Mouse (Mus musculus): ENCODE data around the gene Hint1. TPM values are rescaled to one million over a fixed set of nuclear protein-coding genes. Genes with fewer than 3 reads are reported as not detected.

Gene Hint1
- total RNA-seq, 2 experiments from 2014 or later, result 252 to 273 TPM

DNA sequence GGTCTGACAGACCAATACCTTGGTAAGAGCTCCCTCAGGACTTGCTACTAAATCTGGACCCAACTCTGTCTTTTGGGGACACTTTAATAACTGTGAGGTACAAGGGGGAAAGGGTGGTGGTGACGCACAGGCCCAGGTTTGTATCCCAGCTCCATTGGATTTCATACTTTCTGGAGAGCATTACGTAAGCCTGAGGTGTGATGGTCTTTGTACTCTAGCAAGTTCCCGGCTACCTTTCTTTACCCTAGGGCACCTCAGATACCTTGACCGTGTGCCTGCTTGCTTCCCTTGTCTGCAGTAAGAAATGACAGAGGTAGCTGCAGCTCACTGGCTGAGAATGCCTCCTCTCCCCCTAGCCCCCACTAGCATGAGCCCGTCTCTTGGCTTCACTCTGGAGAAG, 41.1 kb downstream of the Hint1 start:
- no peak overlapping the region for H3K27ac ChIP-seq
- TF ChIP-seq CTCF (conservative IDR thresholded peaks at IDR 0.05), result no peak
- DNase-seq (ENCODE audit: low spot score in 2 of 2), result no peak
- H3K4me3 ChIP-seq, result no peak overlapping the region

DNA sequence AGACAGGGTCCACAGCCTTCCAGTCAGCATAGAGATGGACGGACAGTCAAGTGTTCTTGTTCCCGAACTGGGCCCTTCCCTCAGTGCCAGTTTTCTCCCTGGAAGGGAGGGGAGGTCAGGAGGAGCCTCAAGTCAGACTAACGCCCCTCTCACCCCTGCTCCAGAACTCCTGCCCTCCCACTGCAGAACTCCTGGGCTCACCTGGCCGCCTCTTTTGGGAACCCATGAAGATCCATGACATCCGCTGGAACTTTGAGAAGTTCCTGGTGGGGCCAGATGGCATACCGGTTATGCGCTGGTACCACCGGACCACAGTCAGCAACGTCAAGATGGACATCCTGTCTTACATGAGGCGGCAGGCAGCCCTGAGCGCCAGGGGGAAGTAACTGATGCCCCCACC, 43.1 kb downstream of the Hint1 start:
- no peak overlapping the region for H3K27ac ChIP-seq
- DNase-seq (ENCODE audit: low spot score in 2 of 2), result no peak
- no peak for TF ChIP-seq CTCF (conservative IDR thresholded peaks at IDR 0.05)
- H3K4me3 ChIP-seq, result no peak overlapping the region

GRCm38 (mm10) chr11:54910081-54910665, 44.0 kb downstream of the Hint1 start:
- no peak for DNase-seq (ENCODE audit: low spot score in 2 of 2)
- Histone ChIP-seq H3K27ac (no peak overlapping the region), H3K4me3 (no peak overlapping the region)
- TF ChIP-seq CTCF (conservative IDR thresholded peaks at IDR 0.05), result no peak

GRCm38 (mm10) chr11:54911201-54911600, 45.0 kb downstream of the Hint1 start:
- Histone ChIP-seq H3K27ac (no peak overlapping the region), H3K4me3 (no peak overlapping the region)
- TF ChIP-seq CTCF (conservative IDR thresholded peaks at IDR 0.05), result no peak
- DNase-seq (ENCODE audit: low spot score in 2 of 2), result no peak

DNA sequence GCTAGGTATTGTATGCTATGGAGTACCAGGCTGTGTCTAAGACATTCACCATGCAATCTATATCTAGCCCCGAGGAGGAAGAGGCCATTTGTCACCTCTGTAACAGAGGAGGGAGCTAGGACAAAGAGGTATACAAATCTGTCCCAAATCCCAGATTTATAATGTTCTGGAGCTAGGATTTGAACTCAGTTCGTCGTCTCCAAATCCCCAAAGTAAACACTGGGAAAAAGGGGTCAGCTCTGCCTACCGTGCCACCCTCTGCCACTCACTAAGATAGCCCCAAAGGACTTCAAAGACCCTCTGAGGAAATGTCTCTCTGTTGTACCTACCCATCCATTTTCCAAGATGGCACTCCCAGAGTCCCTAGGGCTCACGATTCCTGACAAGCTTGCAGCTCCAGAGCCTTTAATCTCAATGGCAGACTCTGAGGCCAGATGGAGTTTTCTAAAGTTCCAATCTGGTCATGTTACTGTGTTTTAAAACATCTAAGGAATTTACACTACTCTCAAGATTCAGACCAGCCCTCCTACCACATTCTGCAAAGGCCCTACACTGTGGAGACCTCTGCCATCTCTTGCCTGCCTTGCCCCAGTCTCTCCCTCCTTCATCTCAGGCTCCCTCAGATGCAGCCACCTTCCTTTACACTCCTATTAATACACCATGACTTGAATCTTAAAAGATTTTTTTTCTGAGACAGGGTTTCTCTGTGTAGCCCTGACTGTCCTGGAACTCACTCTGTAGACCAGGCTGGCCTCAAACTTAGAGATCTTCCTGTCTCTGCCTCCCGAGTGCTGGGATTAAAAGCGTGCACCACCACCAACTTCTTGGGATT, 45.7 kb downstream of the Hint1 start:
- Histone ChIP-seq H3K27ac (no peak overlapping the region), H3K4me3 (no peak overlapping the region)
- no peak for DNase-seq (ENCODE audit: low spot score in 2 of 2)
- TF ChIP-seq CTCF (conservative IDR thresholded peaks at IDR 0.05), result no peak

DNA sequence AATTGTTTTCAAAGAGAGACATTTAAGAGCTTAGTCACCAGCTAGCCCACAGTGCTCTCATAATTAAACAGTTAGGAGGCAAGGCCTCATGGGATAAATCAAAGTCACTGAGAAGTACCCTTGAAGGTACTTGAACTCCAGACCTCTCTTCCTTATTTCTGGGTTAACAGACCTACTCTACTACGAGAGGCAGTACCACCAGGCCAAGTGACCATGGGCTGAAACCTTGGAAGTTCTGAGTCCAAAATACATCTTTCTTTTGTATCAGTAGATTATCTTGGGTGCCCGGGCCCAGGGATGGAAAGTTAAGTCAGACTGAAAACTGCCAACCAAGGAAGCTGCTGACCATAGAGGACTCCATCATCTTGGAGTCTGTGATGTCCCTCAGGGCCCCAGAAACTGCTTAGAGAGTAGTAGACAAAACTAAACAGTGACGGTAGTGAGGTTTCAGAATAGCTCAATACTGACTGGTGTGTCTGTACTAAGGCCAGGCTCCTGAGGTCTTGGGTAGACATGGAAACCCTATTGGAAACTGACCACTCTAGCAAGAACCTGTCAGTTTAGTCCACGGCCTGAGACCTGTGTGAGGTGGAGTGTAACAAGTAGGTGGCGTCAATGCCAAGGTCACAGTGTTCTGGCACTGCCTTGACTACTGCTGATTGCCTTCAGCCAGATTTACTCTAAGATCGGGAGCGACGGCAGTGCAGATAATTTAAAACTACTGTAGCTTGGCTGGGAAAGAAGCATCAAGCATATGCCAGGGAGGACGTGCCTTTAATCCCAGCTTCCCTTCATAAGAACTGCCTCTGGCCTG, 46.5 kb downstream of the Hint1 start:
- no peak overlapping the region for H3K4me3 ChIP-seq
- TF ChIP-seq CTCF (conservative IDR thresholded peaks at IDR 0.05), result no peak
- no peak overlapping the region for H3K27ac ChIP-seq
- no peak for DNase-seq (ENCODE audit: low spot score in 2 of 2)

DNA sequence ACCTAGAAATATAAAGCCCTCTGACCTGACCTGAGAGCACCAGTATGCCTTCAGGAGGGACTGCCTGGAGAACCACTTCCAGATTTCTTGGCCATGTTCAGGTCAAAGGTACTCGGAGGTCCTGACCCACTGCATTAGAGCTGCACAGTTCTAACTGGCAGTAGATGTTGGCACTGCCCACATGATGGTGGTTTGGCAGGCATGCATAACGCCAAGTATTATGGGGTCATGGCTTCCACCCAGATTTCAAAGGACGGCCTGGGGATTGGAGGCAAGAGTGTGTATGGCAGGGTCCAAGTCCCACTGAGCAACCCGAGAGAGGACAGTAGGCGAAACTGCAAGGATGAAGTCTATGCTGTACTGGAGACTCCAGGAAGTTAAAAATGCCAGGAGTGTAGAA, 47.7 kb downstream of the Hint1 start:
- no peak overlapping the region for H3K4me3 ChIP-seq
- TF ChIP-seq CTCF (conservative IDR thresholded peaks at IDR 0.05), result no peak
- DNase-seq (ENCODE audit: low spot score in 2 of 2), result no peak
- H3K27ac ChIP-seq, result no peak overlapping the region

- DNase-seq (ENCODE audit: low spot score in 2 of 2), result no peak
- Histone ChIP-seq H3K27ac (no peak overlapping the region), H3K4me3 (no peak overlapping the region)
- no peak for TF ChIP-seq CTCF (conservative IDR thresholded peaks at IDR 0.05)
Observed at GRCm38 (mm10) chr11:54917461-54917860, 51.3 kb downstream of the Hint1 start.

DNA sequence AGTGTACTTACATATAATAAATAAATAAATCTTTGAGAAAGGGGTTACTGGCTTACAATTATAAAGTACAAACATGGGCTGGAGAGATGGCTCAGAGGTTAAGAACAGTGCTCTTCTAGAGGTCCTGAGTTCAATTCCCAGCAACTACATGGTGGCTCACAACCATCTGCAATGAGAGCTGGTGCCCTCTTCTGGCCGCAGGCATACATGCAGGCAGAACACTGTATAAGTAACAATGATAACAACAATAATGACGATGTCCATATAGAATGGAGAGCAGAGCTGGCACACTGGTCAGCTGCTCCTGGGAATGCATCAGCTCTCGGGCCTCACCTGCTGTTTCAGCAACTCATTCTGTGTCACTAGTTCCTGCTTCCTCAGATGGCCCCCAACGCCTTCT, 52.1 kb downstream of the Hint1 start:
- TF ChIP-seq CTCF (conservative IDR thresholded peaks at IDR 0.05), result peak; percentile 65
- Histone ChIP-seq H3K4me3 (no peak overlapping the region), H3K27ac (no peak overlapping the region)
- no peak for DNase-seq (ENCODE audit: low spot score in 2 of 2)

Other genes starting within 250 kb of the Hint1 start
- 100 to 1,000 TPM; 134 TPM for gene Cdc42se2, start 78.7 kb upstream of the Hint1 start, total RNA-seq (2021)
- gene Lyrm7, start 5.5 kb upstream of the Hint1 start, total RNA-seq (2021), result 10 to 100 TPM; 28.7 to 30.9 TPM
- gene Gpx3, start 36.1 kb downstream of the Hint1 start, total RNA-seq (2021), result 1 to 10 TPM; 3.9 to 4.0 TPM
- gene Tnip1, start 96.5 kb downstream of the Hint1 start, total RNA-seq (2021), result 10 to 100 TPM; 33.0 to 33.1 TPM
- 100 to 1,000 TPM; 100 to 103 TPM for gene Anxa6, start 167.1 kb downstream of the Hint1 start, total RNA-seq (2021)
- gene Ccdc69, start 211.7 kb downstream of the Hint1 start, total RNA-seq (2021), result under 1 TPM in 1 of 2 experiments, not detected in 1; 0.42 TPM
- 10 to 100 TPM; 29.9 to 30.8 TPM for gene Gm2a, start 231.7 kb downstream of the Hint1 start, total RNA-seq (2021)

Data from layer of hippocampus, adult 2 months (tissue).